Mouse (Mus musculus): ENCODE data around the gene Sbp. TPM values are rescaled to one million over a fixed set of nuclear protein-coding genes. Genes with fewer than 3 reads are reported as not detected.

Gene Sbp
- polyA plus RNA-seq, 1 experiment from 2014 or later, result not detected

GRCm38 (mm10) chr17:23976665-23977064 is 35.2 kb downstream of the Sbp start:
- H3K9me3 ChIP-seq (replicated peaks; ENCODE audit: control insufficient read depth, low read length), result no peaks in the 10 kb centered on the region
- no peaks in the 10 kb centered on the region for H3K36me3 ChIP-seq (replicated peaks; ENCODE audit: control insufficient read depth, insufficient read depth, low read depth, low read length)
- 74% methylated on average over 4 of the region's 4 CpGs for WGBS
- H3K9ac ChIP-seq (replicated peaks; ENCODE audit: low read length), result no peak overlapping the region
- no peaks in the 10 kb centered on the region for H3K4me1 ChIP-seq (ENCODE audit: control insufficient read depth, insufficient read depth, low read length)
- H3K4me2 ChIP-seq (ENCODE audit: low read depth, low read length), result no peak overlapping the region
- no peaks in the 10 kb centered on the region for H3K27me3 ChIP-seq (ENCODE audit: control insufficient read depth, insufficient read depth, low read length)
- no peak for ATAC-seq (replicated peaks; ENCODE audit: insufficient number of reproducible peaks, low FRiP score, low TSS enrichment, low read depth)
- no peak overlapping the region for H3K4me3 ChIP-seq (ENCODE audit: low read depth, low read length)
- DNase-seq (ENCODE audit: low spot score), result no peak
- no peak overlapping the region for H3K27ac ChIP-seq (replicated peaks; ENCODE audit: low read depth, low read length)

DNA sequence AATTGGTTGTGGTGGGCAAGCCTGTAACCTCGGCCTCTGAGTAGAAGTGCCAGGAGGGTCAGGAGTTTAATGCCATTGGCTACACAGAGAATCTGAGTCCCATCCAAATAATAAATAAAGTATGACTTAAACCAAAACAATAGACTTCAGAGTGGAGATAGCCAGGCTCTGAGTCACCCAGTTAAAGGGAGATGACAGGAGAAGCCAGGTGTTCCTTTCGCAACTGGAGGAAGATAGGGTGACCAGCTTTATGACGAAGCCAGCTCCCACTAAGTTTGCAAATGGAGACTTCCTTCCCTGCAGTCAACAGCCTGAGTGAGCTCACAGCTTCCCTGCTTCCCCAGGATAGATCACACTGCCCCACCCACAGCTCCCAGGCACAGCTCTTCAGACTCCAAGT is 38.0 kb downstream of the Sbp start:
- no peak overlapping the region for H3K27ac ChIP-seq (replicated peaks; ENCODE audit: low read depth, low read length)
- H3K9me3 ChIP-seq (replicated peaks; ENCODE audit: control insufficient read depth, low read length), result no peaks in the 10 kb centered on the region
- no peak overlapping the region for H3K4me3 ChIP-seq (ENCODE audit: low read depth, low read length)
- H3K9ac ChIP-seq (replicated peaks; ENCODE audit: low read length), result no peak overlapping the region
- no peaks in the 10 kb centered on the region for H3K36me3 ChIP-seq (replicated peaks; ENCODE audit: control insufficient read depth, insufficient read depth, low read depth, low read length)
- no peak overlapping the region for H3K4me2 ChIP-seq (ENCODE audit: low read depth, low read length)
- DNase-seq (ENCODE audit: low spot score) (no peak), ATAC-seq (replicated peaks; ENCODE audit: insufficient number of reproducible peaks, low FRiP score, low TSS enrichment, low read depth) (no peak)
- H3K4me1 ChIP-seq (ENCODE audit: control insufficient read depth, insufficient read depth, low read length), result no peaks in the 10 kb centered on the region
- WGBS, result 64% methylated on average over 3 of the region's 3 CpGs
- H3K27me3 ChIP-seq (ENCODE audit: control insufficient read depth, insufficient read depth, low read length), result no peaks in the 10 kb centered on the region

- H3K27ac ChIP-seq (replicated peaks; ENCODE audit: low read depth, low read length), result no peak within 1 kb of the TSS
- H3K4me2 ChIP-seq (ENCODE audit: low read depth, low read length), result no peak within 1 kb of the TSS
Observed at GRCm38 (mm10) chr17:23980297-23980909, 38.9 kb downstream of the Sbp start, which contains the start of gene Prss30. Prss30 (minus strand) TSS chr17:23980566.

DNA sequence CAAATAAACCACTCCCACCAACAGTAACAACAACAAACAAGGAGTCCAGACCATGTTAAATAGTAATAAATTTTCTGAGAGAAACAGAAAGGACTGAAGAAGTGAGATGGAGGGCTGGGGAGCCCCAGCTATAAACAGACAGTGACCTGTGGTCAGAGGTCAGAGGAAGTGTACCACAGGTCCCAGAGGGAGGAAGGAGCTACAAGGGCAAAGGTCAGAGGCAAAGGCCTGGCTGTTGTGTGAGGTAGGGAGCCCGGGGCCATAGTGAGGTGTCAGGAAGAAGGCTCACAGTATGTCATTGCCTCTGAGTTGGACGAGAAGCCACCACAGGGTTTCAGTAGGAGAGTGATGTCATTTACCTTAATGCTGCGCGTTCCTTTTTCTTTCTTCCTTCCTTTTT is 41.4 kb downstream of the Sbp start:
- Histone ChIP-seq H3K4me2 (ENCODE audit: low read depth, low read length) (no peak overlapping the region), H3K4me3 (ENCODE audit: low read depth, low read length) (no peak overlapping the region), H3K4me1 (ENCODE audit: control insufficient read depth, insufficient read depth, low read length) (no peaks in the 10 kb centered on the region), H3K9me3 (replicated peaks; ENCODE audit: control insufficient read depth, low read length) (no peaks in the 10 kb centered on the region), H3K27ac (replicated peaks; ENCODE audit: low read depth, low read length) (no peak overlapping the region), H3K36me3 (replicated peaks; ENCODE audit: control insufficient read depth, insufficient read depth, low read depth, low read length) (no peaks in the 10 kb centered on the region), H3K27me3 (ENCODE audit: control insufficient read depth, insufficient read depth, low read length) (no peaks in the 10 kb centered on the region), H3K9ac (replicated peaks; ENCODE audit: low read length) (no peak overlapping the region)
- no peak for ATAC-seq (replicated peaks; ENCODE audit: insufficient number of reproducible peaks, low FRiP score, low TSS enrichment, low read depth)
- no peak for DNase-seq (ENCODE audit: low spot score)
- 45% methylated on average over 4 of the region's 4 CpGs for WGBS

More at GRCm38 (mm10) chr17:23980297-23980909, 38.9 kb downstream of the Sbp start, which contains the start of gene Prss30:
- H3K9ac ChIP-seq (replicated peaks; ENCODE audit: low read length), result no peak within 1 kb of the TSS
- no peaks in the 10 kb centered on the region for H3K4me1 ChIP-seq (ENCODE audit: control insufficient read depth, insufficient read depth, low read length)
- ATAC-seq (replicated peaks; ENCODE audit: insufficient number of reproducible peaks, low FRiP score, low TSS enrichment, low read depth) (no peak), DNase-seq (ENCODE audit: low spot score) (no peak)
- no peaks in the 10 kb centered on the region for H3K27me3 ChIP-seq (ENCODE audit: control insufficient read depth, insufficient read depth, low read length)
- H3K4me3 ChIP-seq (ENCODE audit: low read depth, low read length), result no peak within 1 kb of the TSS
- H3K9me3 ChIP-seq (replicated peaks; ENCODE audit: control insufficient read depth, low read length), result no peaks in the 10 kb centered on the region
- 78% methylated on average over 10 of the region's 10 CpGs for WGBS
- H3K36me3 ChIP-seq (replicated peaks; ENCODE audit: control insufficient read depth, insufficient read depth, low read depth, low read length), result no peaks in the 10 kb centered on the region

DNA sequence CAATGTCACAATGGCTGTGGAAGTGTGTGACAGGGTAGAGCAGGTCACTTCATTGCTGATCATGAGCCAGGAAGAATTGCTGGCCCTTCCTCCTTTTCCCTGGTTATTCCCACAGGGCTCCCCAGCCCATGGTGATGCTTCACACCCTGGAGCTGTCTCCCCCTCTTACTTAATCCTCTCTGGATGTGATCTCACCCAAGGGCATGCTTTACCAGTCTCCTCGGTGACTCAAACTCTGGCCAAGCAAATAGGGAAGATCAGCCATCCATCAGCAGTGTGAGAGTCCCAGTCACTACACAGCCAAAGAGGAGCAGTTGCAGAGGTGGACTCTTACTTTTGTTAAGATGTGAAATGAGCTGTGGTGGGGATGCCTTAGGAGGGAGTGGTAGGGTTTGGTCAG is 43.5 kb downstream of the Sbp start:
- Histone ChIP-seq H3K36me3 (replicated peaks; ENCODE audit: control insufficient read depth, insufficient read depth, low read depth, low read length) (no peaks in the 10 kb centered on the region), H3K9me3 (replicated peaks; ENCODE audit: control insufficient read depth, low read length) (no peaks in the 10 kb centered on the region), H3K9ac (replicated peaks; ENCODE audit: low read length) (no peak overlapping the region), H3K27me3 (ENCODE audit: control insufficient read depth, insufficient read depth, low read length) (no peaks in the 10 kb centered on the region), H3K4me2 (ENCODE audit: low read depth, low read length) (no peak overlapping the region), H3K4me3 (ENCODE audit: low read depth, low read length) (no peak overlapping the region), H3K27ac (replicated peaks; ENCODE audit: low read depth, low read length) (no peak overlapping the region), H3K4me1 (ENCODE audit: control insufficient read depth, insufficient read depth, low read length) (no peaks in the 10 kb centered on the region)
- ATAC-seq (replicated peaks; ENCODE audit: insufficient number of reproducible peaks, low FRiP score, low TSS enrichment, low read depth) (no peak), DNase-seq (ENCODE audit: low spot score) (no peak)
- 84% methylated on average over 1 of the region's 1 CpGs for WGBS

- H3K36me3 ChIP-seq (replicated peaks; ENCODE audit: control insufficient read depth, insufficient read depth, low read depth, low read length), result no peaks in the 10 kb centered on the region
- H3K27ac ChIP-seq (replicated peaks; ENCODE audit: low read depth, low read length), result no peak overlapping the region
- no peak overlapping the region for H3K9ac ChIP-seq (replicated peaks; ENCODE audit: low read length)
- no peaks in the 10 kb centered on the region for H3K4me1 ChIP-seq (ENCODE audit: control insufficient read depth, insufficient read depth, low read length)
- WGBS, result 56% methylated on average over 2 of the region's 2 CpGs
- no peak for DNase-seq (ENCODE audit: low spot score)
- no peak overlapping the region for H3K4me2 ChIP-seq (ENCODE audit: low read depth, low read length)
- ATAC-seq (replicated peaks; ENCODE audit: insufficient number of reproducible peaks, low FRiP score, low TSS enrichment, low read depth), result no peak
- H3K27me3 ChIP-seq (ENCODE audit: control insufficient read depth, insufficient read depth, low read length), result no peaks in the 10 kb centered on the region
- no peaks in the 10 kb centered on the region for H3K9me3 ChIP-seq (replicated peaks; ENCODE audit: control insufficient read depth, low read length)
- no peak overlapping the region for H3K4me3 ChIP-seq (ENCODE audit: low read depth, low read length)
Observed at GRCm38 (mm10) chr17:23989802-23990201, 48.3 kb downstream of the Sbp start.

DNA sequence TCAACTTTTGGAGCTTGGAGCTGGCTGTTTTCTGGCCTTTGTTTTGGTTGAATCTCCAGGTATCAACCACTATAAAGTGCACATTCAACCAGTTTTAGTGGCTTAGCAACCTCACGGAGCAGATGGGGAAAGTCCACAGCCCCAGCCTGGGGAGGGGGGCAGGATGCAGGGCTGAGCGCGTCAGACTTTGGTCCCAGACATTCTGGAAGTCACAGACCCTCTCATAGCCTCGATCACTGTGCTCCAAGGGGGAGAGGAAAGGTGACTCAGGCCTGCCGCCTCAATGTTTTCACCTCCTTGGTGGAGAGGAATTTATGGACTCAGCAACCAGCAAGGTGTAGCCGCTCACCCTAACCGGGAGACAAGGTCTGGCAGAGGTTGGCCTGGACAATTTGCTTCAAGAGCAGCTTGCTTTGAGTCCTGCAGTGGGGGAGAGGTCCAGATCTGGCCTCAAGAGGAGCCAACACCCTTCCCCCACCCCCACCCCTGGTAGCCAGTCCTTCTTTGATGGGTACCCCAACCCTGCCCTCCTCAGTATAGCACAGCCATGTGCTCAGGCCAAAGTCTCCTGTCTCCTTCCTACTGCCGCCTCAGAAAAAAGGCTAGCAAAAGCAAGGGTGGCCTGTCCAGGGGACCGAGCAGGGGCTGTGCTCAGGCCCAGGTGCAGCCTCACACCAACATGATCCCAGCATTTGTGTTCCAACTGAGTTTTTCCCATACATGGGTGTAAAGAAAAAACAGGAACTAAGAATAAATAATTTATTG is 51.5 kb downstream of the Sbp start:
- ATAC-seq (replicated peaks; ENCODE audit: insufficient number of reproducible peaks, low FRiP score, low TSS enrichment, low read depth) (peak; percentile 78), DNase-seq (ENCODE audit: low spot score) (no peak)
- H3K4me1 ChIP-seq (ENCODE audit: control insufficient read depth, insufficient read depth, low read length), result no peaks in the 10 kb centered on the region
- no peak overlapping the region for H3K9ac ChIP-seq (replicated peaks; ENCODE audit: low read length)
- H3K27ac ChIP-seq (replicated peaks; ENCODE audit: low read depth, low read length), result no peak overlapping the region
- no peaks in the 10 kb centered on the region for H3K36me3 ChIP-seq (replicated peaks; ENCODE audit: control insufficient read depth, insufficient read depth, low read depth, low read length)
- peak overlapping the region; percentile 24 for H3K4me2 ChIP-seq (ENCODE audit: low read depth, low read length)
- H3K27me3 ChIP-seq (ENCODE audit: control insufficient read depth, insufficient read depth, low read length), result no peaks in the 10 kb centered on the region
- WGBS, result 67% methylated on average over 9 of the region's 9 CpGs
- no peak overlapping the region for H3K4me3 ChIP-seq (ENCODE audit: low read depth, low read length)
- no peaks in the 10 kb centered on the region for H3K9me3 ChIP-seq (replicated peaks; ENCODE audit: control insufficient read depth, low read length)
